Mouse (Mus musculus) embryonic facial prominence, embryonic 12.5 days (tissue): ENCODE data around the gene Hoxb13. TPM values are rescaled to one million over a fixed set of nuclear protein-coding genes. Genes with fewer than 3 reads are reported as not detected.

ENCODE experiments used
- ATAC-seq: fragments of 200-750 bp; cut with Nextera tagmentation; 2 replicates; pipeline ENCODE4 v1.8.0; 2017; ENCODE audit not compliant: insufficient number of reproducible peaks, insufficient read depth, low FRiP score, low TSS enrichment
- H3K27ac ChIP-seq: fragments of 300-500 bp; sonication (generic); 2 replicates; pipeline ENCODE4 v1.5.1; 2016; ENCODE audit warnings: mild to moderate bottlenecking
- H3K27me3 ChIP-seq: fragments of 300-500 bp; sonication (generic); 2 replicates; pipeline ENCODE4 v1.6.1; 2016; ENCODE audit warnings: mild to moderate bottlenecking, moderate library complexity
- H3K36me3 ChIP-seq: fragments of 300-500 bp; sonication (generic); 2 replicates; pipeline ENCODE4 v1.6.1; 2016; ENCODE audit warnings: mild to moderate bottlenecking
- H3K4me1 ChIP-seq: fragments of 300-500 bp; sonication (generic); 2 replicates; pipeline ENCODE4 v1.6.1; 2016
- H3K4me2 ChIP-seq: fragments of 300-500 bp; sonication (generic); replicated peaks from 2 replicates; pipeline ENCODE4 v1.6.1; 2016; ENCODE audit warnings: mild to moderate bottlenecking, moderate library complexity
- H3K4me3 ChIP-seq: fragments of 300-500 bp; sonication (generic); 2 replicates; pipeline ENCODE4 v1.5.1; 2016; ENCODE audit warnings: mild to moderate bottlenecking
- H3K9ac ChIP-seq: fragments of 300-500 bp; sonication (generic); 2 replicates; pipeline ENCODE4 v1.6.1; 2016; ENCODE audit warnings: mild to moderate bottlenecking, moderate library complexity
- H3K9me3 ChIP-seq: fragments of 300-500 bp; sonication (generic); 2 replicates; pipeline ENCODE4 v1.6.1; 2016; ENCODE audit warnings: mild to moderate bottlenecking, moderate library complexity
- WGBS: fragments of 180-500 bp; shearing (Covaris S2); methylation state at CpG from one replicate; pipeline ENCODE4 v1.1.7; 2016; 5-methylcytosine and 5-hydroxymethylcytosine counted together
- polyA plus RNA-seq: library from polyadenylated mRNA; unstranded; fragments of >200 nt; fragmentation: Nextera tagmentation; extraction: Ambion mirVana; gene quantifications from 2 replicates; pipeline ENCODE4 v1.2.1, GENCODE M21; 2016

The Hoxb13 gene
- polyA plus RNA-seq, 1 experiment from 2014 or later, result not detected

DNA sequence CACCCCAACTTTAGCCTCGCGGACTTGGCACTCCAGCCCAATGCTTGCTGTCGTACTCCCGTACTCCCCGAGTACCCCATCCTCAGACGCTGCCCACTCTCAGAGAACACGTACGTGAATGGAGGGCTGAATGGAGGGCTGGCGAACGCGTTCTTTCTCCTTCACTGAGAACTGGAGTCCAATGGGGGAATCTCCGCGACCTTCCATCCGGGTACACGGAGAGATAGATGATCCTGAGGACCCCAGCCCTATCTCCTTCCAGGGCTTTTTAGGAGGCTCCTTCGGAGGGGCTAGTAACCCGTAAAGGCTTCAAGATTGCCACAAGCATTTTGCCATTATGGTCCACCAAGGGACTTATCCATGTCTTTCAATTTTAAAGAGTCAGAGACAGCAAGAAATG lies 18.6 kb upstream of the Hoxb13 start:
- Histone ChIP-seq H3K9ac (no peak overlapping the region), H3K27ac (no peak overlapping the region), H3K27me3 (peaks cover 95% of the 10 kb centered on the region), H3K4me1 (no peaks in the 10 kb centered on the region), H3K4me2 (no peak overlapping the region), H3K4me3 (no peak overlapping the region), H3K36me3 (no peaks in the 10 kb centered on the region), H3K9me3 (no peaks in the 10 kb centered on the region)
- ATAC-seq, result no peak
- WGBS, result 2% methylated on average over 17 of the region's 17 CpGs

DNA sequence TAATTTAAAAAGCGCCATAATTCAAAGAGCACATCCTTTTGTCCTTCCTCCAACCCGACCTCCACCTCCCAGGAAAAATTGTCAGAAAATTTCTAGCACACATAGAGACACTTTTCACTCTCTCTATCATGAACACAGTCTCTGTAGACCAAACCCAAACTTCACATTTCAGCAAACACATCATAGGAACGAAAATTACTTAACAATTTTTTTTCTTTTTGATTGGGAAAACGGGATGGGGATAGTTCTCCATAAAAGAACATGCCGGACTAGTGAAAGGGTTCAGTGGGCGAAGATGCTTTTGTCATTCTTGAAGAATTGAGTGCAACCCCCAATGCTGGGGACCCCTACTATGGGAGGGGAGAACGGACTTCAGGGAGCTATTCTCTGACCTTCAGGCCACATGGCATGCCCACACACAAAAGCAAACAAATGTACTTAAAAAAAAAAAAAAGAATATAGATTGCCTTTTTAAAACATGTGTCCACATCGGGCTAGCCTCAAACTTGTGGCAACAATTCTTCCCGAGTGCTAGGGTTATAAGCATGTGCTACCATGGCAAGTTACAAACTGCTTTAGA lies 18.1 kb upstream of the Hoxb13 start:
- WGBS, result 3% methylated on average over 9 of the region's 9 CpGs
- Histone ChIP-seq H3K9me3 (no peaks in the 10 kb centered on the region), H3K4me3 (no peak overlapping the region), H3K9ac (no peak overlapping the region), H3K27ac (no peak overlapping the region), H3K4me1 (no peaks in the 10 kb centered on the region), H3K27me3 (peaks cover 95% of the 10 kb centered on the region), H3K4me2 (no peak overlapping the region), H3K36me3 (no peaks in the 10 kb centered on the region)
- ATAC-seq, result no peak

DNA sequence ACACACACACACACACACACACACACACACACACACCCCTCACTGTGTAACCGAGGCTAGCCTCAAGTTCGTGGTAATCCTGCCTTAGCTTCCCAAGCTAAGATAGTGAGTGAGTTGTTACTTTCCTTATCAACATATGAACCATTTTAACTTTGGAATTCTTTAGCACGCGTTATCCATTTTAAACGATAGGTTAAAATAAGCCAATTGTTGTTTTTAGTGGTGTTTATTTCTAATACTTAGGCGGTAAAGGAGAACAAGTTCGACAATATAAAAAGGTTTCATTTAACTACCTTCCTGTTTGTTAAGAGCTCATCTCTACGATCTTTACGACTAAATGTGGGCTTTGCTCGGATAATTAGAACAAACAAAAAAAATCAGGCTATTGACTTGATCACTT lies 17.3 kb upstream of the Hoxb13 start:
- no peaks in the 10 kb centered on the region for H3K9me3 ChIP-seq
- H3K9ac ChIP-seq, result no peak overlapping the region
- no peak overlapping the region for H3K4me3 ChIP-seq
- peaks cover 95% of the 10 kb centered on the region for H3K27me3 ChIP-seq
- H3K4me2 ChIP-seq, result no peak overlapping the region
- H3K4me1 ChIP-seq, result no peaks in the 10 kb centered on the region
- 2% methylated on average over 10 of the region's 10 CpGs for WGBS
- no peak overlapping the region for H3K27ac ChIP-seq
- H3K36me3 ChIP-seq, result no peaks in the 10 kb centered on the region
- ATAC-seq, result no peak

- no peaks in the 10 kb centered on the region for H3K36me3 ChIP-seq
- peaks cover 4% of the 10 kb centered on the region; the same call in 1 of the 2 replicates for H3K9me3 ChIP-seq
- H3K27ac ChIP-seq, result no peak overlapping the region
- H3K4me2 ChIP-seq, result no peak overlapping the region
- no peak overlapping the region for H3K4me3 ChIP-seq
- H3K9ac ChIP-seq, result no peak overlapping the region
- H3K27me3 ChIP-seq, result peaks cover 95% of the 10 kb centered on the region
- no peaks in the 10 kb centered on the region for H3K4me1 ChIP-seq
- no peak for ATAC-seq
- under 1% methylated on average over 26 of the region's 27 CpGs for WGBS
Measured at GRCm38 (mm10) chr11:96177546-96178174, 16.5 kb upstream of the Hoxb13 start.

DNA sequence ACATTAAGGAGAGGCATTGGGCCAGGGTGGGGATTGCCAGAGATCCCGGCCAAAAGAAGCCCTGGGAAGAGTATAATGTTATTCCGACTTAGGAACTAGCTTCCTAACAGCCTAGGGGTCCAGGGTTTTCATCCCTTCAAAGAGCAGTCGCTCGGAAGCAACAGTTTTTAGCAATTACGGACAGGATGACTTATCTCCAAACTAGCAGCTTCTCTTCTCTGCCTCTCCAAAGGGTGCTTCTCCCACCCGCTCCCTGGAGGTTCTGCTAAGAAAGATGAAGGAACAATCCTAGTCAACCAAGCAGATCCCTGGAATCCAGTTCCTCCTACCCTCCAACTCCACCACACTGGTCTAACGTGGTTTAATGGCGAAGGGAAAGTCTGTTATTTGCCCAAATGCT lies 15.8 kb upstream of the Hoxb13 start:
- no peaks in the 10 kb centered on the region for H3K4me1 ChIP-seq
- ATAC-seq, result no peak
- peaks cover 95% of the 10 kb centered on the region for H3K27me3 ChIP-seq
- no peaks in the 10 kb centered on the region for H3K36me3 ChIP-seq
- H3K4me2 ChIP-seq, result no peak overlapping the region
- H3K9ac ChIP-seq, result no peak overlapping the region
- no peak overlapping the region for H3K27ac ChIP-seq
- WGBS, result under 1% methylated on average over 8 of the region's 8 CpGs
- peaks cover 9% of the 10 kb centered on the region for H3K9me3 ChIP-seq
- no peak overlapping the region for H3K4me3 ChIP-seq

DNA sequence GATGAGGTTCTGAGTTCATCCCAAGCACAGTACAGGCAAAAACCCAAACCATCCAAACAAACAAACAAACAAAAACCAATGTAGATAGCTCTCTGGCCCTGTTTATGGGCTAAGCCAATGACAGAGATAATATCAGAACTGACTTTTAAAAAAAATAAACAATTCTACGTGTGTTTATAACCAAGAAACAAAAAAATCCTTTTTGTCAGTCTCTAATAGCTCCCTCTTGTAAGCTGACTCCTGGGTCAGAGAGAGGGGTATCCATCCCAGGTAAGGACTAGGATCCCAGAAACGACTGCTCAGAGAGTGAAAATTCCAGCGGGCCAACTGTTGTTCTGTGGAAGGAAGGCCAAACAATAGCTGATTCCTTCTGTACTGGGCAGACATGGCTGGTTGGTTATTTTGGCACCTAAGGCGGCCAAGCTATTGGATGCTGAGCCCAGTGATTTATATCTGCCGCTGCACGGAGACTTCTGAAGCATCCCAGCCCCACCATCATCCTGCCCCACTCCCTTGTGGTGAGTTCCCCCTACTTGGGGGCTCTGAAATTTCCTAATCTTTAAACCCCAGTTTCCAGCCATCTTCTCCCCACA lies 15.1 kb upstream of the Hoxb13 start:
- no peak overlapping the region for H3K27ac ChIP-seq
- H3K4me2 ChIP-seq, result no peak overlapping the region
- no peak for ATAC-seq
- 1% methylated on average over 6 of the region's 6 CpGs for WGBS
- H3K9ac ChIP-seq, result no peak overlapping the region
- peaks cover 9% of the 10 kb centered on the region for H3K9me3 ChIP-seq
- H3K27me3 ChIP-seq, result peaks cover 95% of the 10 kb centered on the region
- no peaks in the 10 kb centered on the region for H3K36me3 ChIP-seq
- H3K4me1 ChIP-seq, result no peaks in the 10 kb centered on the region
- no peak overlapping the region for H3K4me3 ChIP-seq

DNA sequence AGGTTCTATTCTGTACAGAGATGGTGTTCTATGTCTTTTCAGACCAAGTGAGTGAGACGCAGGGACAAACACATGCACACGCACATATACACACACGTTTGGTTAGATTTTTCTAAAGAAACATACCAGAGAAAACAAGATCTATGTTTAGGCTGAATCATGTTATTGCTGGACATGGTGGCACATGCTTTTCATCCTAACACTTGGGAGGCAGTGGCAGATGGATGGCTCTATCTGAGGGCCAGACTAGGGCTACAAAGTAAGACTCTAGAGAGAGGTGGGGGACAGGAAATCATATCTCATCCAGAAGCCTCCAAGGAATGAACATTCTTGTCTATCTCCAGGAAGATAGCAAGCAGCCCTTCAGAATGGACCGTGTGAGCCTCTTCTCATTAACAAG lies 13.1 kb upstream of the Hoxb13 start:
- 19% methylated on average over 4 of the region's 4 CpGs for whole genome bisulfite sequencing
- Histone ChIP-seq H3K36me3 (no peaks in the 10 kb centered on the region), H3K9ac (no peak overlapping the region), H3K4me3 (no peak overlapping the region), H3K4me1 (no peaks in the 10 kb centered on the region), H3K9me3 (peaks cover 9% of the 10 kb centered on the region), H3K27me3 (peaks cover 98% of the 10 kb centered on the region), H3K27ac (no peak overlapping the region), H3K4me2 (no peak overlapping the region)
- no peak for ATAC-seq

GRCm38 (mm10) chr11:96184233-96184632 lies 9.9 kb upstream of the Hoxb13 start:
- Histone ChIP-seq H3K4me3 (no peak overlapping the region), H3K9ac (no peak overlapping the region), H3K4me2 (no peak overlapping the region), H3K9me3 (peaks cover 9% of the 10 kb centered on the region), H3K27ac (no peak overlapping the region), H3K27me3 (peaks cover 98% of the 10 kb centered on the region), H3K4me1 (no peaks in the 10 kb centered on the region), H3K36me3 (no peaks in the 10 kb centered on the region)
- ATAC-seq, result no peak

GRCm38 (mm10) chr11:96187321-96187720 lies 6.8 kb upstream of the Hoxb13 start:
- no peaks in the 10 kb centered on the region for H3K36me3 ChIP-seq
- no peak overlapping the region for H3K4me3 ChIP-seq
- ATAC-seq, result no peak
- 19% methylated on average over 4 of the region's 4 CpGs for WGBS
- peaks cover 8% of the 10 kb centered on the region for H3K9me3 ChIP-seq
- H3K4me2 ChIP-seq, result no peak overlapping the region
- H3K9ac ChIP-seq, result no peak overlapping the region
- H3K4me1 ChIP-seq, result no peaks in the 10 kb centered on the region
- peaks cover 96% of the 10 kb centered on the region for H3K27me3 ChIP-seq
- no peak overlapping the region for H3K27ac ChIP-seq

DNA sequence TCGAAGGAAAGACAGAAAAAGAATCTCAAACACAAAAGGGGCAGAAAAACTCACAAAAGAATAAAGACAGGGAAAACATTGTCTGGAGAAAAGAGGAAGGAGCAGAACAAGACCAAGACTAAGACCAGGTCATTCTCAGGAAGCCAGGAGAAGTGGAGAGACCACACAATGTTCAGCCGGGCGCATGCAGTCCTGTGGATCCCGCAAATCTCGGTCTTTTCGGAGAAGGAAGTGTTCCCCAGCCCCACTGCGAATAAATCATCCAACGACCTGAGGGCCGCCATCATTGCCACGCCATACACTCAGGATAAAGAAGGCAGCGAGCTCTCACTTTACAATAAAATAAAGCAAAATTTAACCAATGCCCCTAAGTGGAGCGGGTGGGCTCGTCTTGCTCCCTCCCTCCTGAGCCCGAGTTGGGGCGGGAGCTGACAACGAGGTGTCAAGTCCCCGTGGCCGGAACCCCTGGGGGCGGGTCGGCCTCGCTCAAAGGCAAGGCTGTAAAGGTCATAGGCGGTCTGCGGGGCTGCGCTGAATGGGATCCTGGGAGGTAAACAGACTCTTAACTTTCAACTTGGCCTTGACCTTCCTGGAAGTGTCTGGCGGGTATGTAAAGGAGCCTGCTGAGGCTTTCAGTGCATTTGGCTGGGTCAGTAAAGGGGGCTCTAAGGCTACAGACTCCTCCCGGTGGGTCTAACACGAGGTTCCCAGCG lies 4.2 kb upstream of the Hoxb13 start:
- Histone ChIP-seq H3K9me3 (no peaks in the 10 kb centered on the region), H3K27ac (no peak overlapping the region), H3K9ac (no peak overlapping the region), H3K4me2 (no peak overlapping the region), H3K4me1 (no peaks in the 10 kb centered on the region), H3K27me3 (peaks cover 96% of the 10 kb centered on the region), H3K4me3 (no peak overlapping the region), H3K36me3 (no peaks in the 10 kb centered on the region)
- 1% methylated on average over 28 of the region's 28 CpGs for WGBS
- ATAC-seq, result no peak

GRCm38 (mm10) chr11:96191132-96191531 lies 3.0 kb upstream of the Hoxb13 start:
- 4% methylated on average over 5 of the region's 5 CpGs for WGBS
- H3K9me3 ChIP-seq, result no peaks in the 10 kb centered on the region
- H3K27ac ChIP-seq, result no peak overlapping the region
- no peak overlapping the region for H3K4me3 ChIP-seq
- no peak for ATAC-seq
- no peaks in the 10 kb centered on the region for H3K36me3 ChIP-seq
- H3K9ac ChIP-seq, result no peak overlapping the region
- no peak overlapping the region for H3K4me2 ChIP-seq
- peaks cover 96% of the 10 kb centered on the region for H3K27me3 ChIP-seq
- H3K4me1 ChIP-seq, result no peaks in the 10 kb centered on the region

DNA sequence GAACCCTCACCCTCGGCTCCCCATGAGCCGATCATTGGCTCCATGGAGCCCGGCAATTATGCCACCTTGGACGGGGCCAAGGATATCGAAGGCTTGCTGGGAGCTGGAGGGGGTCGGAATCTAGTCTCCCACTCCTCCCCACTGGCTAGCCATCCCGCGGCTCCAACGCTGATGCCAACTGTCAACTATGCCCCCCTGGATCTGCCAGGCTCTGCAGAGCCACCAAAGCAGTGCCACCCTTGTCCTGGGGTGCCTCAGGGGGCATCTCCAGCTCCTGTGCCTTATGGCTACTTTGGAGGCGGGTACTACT lies 240 bp downstream of the Hoxb13 start:
- Histone ChIP-seq H3K9ac (no peak overlapping the region), H3K9me3 (no peaks in the 10 kb centered on the region), H3K4me2 (no peak overlapping the region), H3K27me3 (peaks cover 96% of the 10 kb centered on the region), H3K36me3 (no peaks in the 10 kb centered on the region), H3K4me3 (no peak overlapping the region), H3K4me1 (no peaks in the 10 kb centered on the region), H3K27ac (no peak overlapping the region)
- ATAC-seq, result no peak
- WGBS, result 1% methylated on average over 10 of the region's 10 CpGs
